Mouse (Mus musculus): ENCODE results near the gene Cnot3.
"Not testable (repeated sequence)": the region's sequence is repeated elsewhere in the genome, so short reads cannot be mapped to it uniquely, and the experiment has no call there.

The Cnot3 gene

GRCm38 (mm10) chr7:3644672-3645487, at the start of gene Cnot3:
Gene Cnot3 (plus strand): TSS chr7:3645268.
- ATAC-seq (ENCODE audit: insufficient number of reproducible peaks, low FRiP score, low TSS enrichment): peak; percentile 96

- not testable (repeated sequence) for ATAC-seq (ENCODE audit: insufficient number of reproducible peaks, low FRiP score, low TSS enrichment)
Measured at GRCm38 (mm10) chr7:3597755-3598154, 47.3 kb upstream of the Cnot3 start.

DNA sequence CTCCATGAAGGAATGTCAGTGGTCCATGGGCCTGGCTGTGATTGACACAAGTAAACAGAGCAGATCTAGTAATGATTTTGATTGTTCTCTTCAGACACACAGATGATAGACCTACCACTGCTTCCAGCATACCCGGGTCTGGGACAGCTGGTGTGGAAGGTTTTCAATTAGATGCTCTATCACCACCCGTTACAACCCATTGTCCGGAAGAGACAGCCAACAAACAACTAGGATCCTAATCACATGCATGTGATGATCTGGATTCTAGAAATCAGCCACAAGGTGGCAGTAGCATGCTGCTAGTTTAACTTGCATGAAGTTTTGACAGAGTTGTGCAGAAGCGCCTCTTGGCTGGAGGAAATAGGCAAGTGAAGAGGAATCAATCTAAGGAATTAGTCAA, 43.9 kb upstream of the Cnot3 start:
- no peak for ATAC-seq (ENCODE audit: insufficient number of reproducible peaks, low FRiP score, low TSS enrichment)

- no peak for ATAC-seq (ENCODE audit: insufficient number of reproducible peaks, low FRiP score, low TSS enrichment)
Measured at GRCm38 (mm10) chr7:3606798-3607197, 38.3 kb upstream of the Cnot3 start.

DNA sequence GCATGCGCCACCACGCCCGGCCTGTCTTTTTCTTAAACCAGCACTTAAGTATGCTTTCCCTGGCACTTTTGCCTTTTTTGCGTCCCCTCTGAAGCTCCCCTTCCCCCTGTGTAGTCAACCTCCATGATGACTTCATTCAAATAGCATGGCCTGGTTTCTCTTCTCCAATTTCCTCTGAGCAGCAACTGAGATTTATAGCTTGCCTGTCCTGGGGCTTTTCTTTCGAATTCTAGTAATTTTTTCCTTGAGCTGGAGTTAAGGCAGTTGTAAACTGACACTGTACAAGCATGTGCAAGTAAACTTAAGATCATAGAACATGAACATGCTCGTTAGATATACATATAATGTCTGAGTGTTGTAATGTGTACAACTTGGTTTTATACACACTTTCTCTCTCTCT, 37.7 kb upstream of the Cnot3 start:
- ATAC-seq (ENCODE audit: insufficient number of reproducible peaks, low FRiP score, low TSS enrichment): no peak

GRCm38 (mm10) chr7:3608668-3609067, 36.4 kb upstream of the Cnot3 start:
- ATAC-seq (ENCODE audit: insufficient number of reproducible peaks, low FRiP score, low TSS enrichment): no peak

- ATAC-seq (ENCODE audit: insufficient number of reproducible peaks, low FRiP score, low TSS enrichment): no peak
Measured at GRCm38 (mm10) chr7:3609082-3609481, 36.0 kb upstream of the Cnot3 start.

- ATAC-seq (ENCODE audit: insufficient number of reproducible peaks, low FRiP score, low TSS enrichment): no peak
Measured at GRCm38 (mm10) chr7:3610437-3610836, 34.6 kb upstream of the Cnot3 start.

DNA sequence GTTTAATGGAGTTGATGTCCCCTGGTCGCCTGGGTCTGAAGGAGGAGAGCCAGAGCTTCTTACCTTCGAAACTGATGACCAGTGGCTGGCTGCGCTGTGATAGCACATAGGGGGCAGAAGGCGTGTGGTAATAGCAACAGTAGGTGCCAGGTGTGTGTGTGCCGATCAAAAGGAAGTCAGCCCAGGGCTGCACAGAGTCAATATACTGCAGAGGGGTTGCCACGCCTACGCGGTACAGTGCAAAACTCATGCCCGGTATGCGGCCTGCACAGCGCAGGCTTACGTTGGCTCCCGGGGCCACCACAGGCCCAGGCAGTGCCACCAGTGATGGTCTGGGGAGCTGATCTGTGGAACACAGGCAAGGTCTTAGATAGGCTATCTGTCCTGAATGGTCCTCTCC, 34.1 kb upstream of the Cnot3 start:
- ATAC-seq (ENCODE audit: insufficient number of reproducible peaks, low FRiP score, low TSS enrichment): no peak

DNA sequence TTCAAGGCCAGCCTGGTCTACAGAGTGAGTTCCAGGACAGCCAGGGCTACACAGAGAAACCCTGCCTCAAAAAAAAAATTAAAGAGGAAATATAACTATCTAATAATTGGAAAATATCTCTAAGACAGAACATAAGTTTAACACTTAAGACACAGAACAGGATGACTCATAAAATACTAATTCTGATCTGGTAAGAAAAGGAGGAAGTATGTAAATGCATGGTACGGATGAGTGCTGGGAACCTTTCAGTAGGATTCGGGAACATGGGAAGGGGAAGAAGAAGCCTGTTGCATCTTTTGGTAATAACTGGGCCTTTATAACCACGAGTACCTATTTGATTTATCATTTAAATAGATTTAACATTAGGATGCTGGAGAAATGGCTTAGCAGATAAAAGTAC, 31.0 kb upstream of the Cnot3 start:
- no peak for ATAC-seq (ENCODE audit: insufficient number of reproducible peaks, low FRiP score, low TSS enrichment)

DNA sequence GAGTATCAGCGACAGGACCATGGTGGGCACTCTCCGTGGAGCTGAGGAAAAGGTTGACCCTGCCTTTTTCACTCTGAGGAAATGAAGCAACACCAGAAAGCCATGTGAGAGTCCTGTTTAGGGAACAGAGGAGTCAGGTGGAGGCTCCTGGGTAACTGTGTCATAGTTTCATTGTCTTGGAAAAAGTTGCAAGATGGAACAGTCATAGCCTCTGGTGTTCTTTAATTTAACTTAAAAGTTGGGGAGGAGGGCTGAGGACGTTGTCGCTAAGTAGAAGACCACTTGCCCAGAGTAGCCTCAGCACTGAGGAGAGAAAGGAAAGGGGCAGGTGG, 29.0 kb upstream of the Cnot3 start, which contains the start of gene Oscar:
Gene Oscar, minus strand, starts transcription at position 101 of the 332 bp plus-strand sequence.
- ATAC-seq (ENCODE audit: insufficient number of reproducible peaks, low FRiP score, low TSS enrichment): no peak

DNA sequence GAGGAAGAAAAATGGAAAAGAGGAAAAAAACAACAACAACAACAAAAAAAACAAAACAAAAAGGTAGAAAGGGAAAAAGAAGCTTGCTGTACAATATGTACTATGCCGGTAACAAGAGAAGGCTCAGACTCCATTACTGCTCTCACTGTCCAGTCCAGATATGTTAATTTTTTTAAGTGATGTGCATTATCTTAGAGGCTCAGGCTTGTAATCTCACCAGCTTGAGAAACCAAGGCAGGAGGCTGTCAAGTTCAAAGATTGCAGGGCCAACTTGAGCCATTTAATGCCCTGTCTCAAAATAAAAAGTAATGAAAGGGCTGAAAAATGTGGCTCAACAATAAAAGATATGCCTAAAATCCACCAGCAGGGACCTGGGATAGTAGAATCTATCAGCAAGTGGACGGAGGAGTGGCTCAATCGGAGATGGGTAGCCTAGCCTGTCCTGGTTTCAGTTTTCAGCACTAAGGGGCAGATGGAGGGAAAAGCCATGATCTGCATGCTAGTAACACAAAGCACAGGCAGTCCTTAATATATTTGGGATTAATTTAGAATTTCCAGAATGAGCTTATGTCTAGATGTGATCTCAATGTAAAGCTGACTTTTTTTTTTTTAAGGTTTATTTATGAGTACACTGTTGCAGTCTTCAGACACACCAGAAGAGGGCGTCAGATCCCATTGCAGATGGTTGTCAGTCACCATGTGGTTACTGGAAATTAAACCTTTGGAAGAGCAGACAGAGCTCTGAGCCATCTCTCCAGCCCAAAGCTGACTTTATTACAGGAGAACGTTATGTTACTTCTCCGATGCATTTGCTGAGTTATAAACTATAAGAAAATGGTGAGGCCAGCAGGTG, 28.5 kb upstream of the Cnot3 start:
- peak; percentile 36; the same call in 1 of the 2 replicates for ATAC-seq (ENCODE audit: insufficient number of reproducible peaks, low FRiP score, low TSS enrichment)

- ATAC-seq (ENCODE audit: insufficient number of reproducible peaks, low FRiP score, low TSS enrichment): peak; percentile 98
Measured at GRCm38 (mm10) chr7:3617242-3617995, 27.6 kb upstream of the Cnot3 start, which contains the start of gene Ndufa3. Gene Ndufa3 (plus strand): TSS chr7:3617373.

- ATAC-seq (ENCODE audit: insufficient number of reproducible peaks, low FRiP score, low TSS enrichment): 0 out of 2 replicates have a peak, but pooled peaks have one; percentile 5
Measured at GRCm38 (mm10) chr7:3629030-3629429, 16.0 kb upstream of the Cnot3 start.

DNA sequence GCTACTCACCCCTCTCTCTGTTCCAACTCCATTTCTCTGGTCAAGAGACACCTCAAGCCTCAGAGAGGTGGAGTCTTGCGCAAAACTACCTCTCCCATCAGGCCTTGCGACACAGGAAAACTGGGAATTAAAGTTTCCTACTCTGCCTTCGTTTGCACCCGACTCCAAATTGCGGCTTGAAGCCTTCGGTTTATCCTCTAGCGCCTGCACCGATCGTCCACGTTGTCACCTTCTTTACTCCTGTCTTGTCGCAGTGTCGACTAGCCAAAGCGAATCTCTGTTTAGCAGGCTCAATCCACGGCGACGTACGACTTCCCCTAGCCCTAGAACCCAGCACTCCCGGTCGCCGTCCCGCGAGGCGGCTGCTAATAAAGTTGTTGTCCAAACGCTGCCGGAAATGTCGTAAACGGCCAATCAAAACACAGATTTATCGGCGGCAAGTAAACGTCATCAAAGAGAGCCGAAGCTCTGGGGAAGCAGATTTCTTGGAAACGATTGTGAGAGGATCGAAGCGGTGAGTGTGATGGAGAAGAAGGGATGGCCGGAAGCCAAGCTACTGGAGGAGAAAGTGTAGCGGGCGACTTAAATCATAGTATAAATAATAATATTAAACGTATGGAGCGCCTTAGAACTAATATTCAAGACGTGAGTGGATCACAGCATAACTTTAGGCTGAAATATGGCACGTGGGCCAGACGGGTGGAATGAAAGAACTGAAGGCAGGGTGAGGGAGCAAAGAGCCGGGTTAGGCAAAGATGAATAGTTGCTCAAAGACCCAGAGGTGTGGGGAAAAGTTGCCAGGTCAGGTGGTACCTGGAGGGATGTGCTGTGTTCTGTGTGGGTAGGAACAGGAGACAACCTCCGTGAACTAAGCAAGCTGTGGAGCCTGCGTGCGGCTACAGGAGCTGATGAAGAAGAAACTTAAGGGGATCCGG, 15.3 kb upstream of the Cnot3 start, which contains the start of the genes Tfpt and Prpf31:
Gene Tfpt, minus strand, starts transcription at position 387 of the 935 bp plus-strand sequence.
Gene Prpf31, plus strand, starts transcription at position 443 of the 935 bp plus-strand sequence.
- peak; percentile 80 for ATAC-seq (ENCODE audit: insufficient number of reproducible peaks, low FRiP score, low TSS enrichment)

GRCm38 (mm10) chr7:3630478-3630815, 14.6 kb upstream of the Cnot3 start:
- no peak for ATAC-seq (ENCODE audit: insufficient number of reproducible peaks, low FRiP score, low TSS enrichment)

DNA sequence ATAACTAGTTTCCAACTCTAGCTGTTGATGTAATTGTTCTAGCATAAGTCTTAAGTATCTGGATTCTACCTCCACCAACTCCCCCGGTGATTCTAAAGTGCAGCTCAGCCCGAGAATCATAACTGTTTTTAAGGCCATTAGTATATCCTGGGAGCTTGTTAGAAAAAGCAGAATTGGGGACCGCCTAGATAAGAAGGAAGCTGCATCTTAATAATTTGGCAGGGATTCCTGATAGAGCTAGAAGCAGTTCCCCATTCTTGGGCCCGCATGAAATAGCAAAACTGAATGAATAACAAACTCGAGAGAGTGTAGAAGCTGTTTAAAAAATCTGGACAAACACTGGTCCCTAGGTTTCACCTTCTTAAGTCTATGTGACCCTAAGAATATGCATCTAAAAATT, 1.7 kb upstream of the Cnot3 start:
- no peak for ATAC-seq (ENCODE audit: insufficient number of reproducible peaks, low FRiP score, low TSS enrichment)

DNA sequence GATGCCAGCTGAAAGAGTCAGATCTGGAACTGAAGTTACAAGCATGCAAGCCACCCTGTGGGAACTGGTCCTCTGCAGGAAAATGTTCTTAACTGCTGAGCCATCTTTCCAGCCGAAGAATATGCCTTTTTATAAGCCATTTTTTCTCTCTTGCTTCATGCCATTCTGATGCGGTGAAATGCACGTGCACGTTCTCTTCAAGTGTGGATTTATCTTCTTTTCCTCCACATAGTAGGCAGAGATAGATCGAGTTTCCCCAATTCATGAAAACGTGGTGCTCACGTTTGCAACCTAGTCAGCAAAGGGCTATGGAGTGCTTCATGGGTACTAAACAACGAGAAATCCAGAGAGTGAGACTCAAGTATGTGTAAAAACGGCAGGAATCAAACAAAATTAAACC, 1.2 kb upstream of the Cnot3 start:
- no peak for ATAC-seq (ENCODE audit: insufficient number of reproducible peaks, low FRiP score, low TSS enrichment)

DNA sequence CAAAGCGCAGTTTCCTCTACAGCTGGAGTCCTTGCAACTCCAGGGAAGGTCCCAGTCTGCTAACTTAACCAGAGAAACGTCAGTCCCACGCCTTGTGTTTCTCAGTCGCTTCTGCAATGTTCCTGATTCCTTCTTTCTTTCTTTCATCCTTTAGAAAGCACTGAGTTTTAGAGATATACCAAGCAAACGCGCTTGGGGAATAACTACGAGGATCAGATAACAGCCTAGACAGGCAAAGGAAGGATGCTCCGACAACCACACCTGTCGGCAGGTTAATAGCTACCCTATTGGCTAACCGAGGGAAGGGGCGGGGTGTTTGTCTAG, 758 bp upstream of the Cnot3 start:
- no peak for ATAC-seq (ENCODE audit: insufficient number of reproducible peaks, low FRiP score, low TSS enrichment)

Measured in cerebellum, adult (tissue).